Mouse (Mus musculus) liver, embryonic 14.5 days (tissue): ENCODE data around the gene Prickle1.

Experiments
- CTCF ChIP-seq: IDR thresholded peaks from 2 replicates; pipeline ENCODE4 v1.5.1; 2016; ENCODE audit warnings: antibody characterized with exemption, low read depth, control low read depth
- EP300 ChIP-seq: IDR thresholded peaks from 2 replicates; pipeline ENCODE4 v1.6.1; 2016; ENCODE audit warnings: antibody characterized with exemption, low read depth

DNA sequence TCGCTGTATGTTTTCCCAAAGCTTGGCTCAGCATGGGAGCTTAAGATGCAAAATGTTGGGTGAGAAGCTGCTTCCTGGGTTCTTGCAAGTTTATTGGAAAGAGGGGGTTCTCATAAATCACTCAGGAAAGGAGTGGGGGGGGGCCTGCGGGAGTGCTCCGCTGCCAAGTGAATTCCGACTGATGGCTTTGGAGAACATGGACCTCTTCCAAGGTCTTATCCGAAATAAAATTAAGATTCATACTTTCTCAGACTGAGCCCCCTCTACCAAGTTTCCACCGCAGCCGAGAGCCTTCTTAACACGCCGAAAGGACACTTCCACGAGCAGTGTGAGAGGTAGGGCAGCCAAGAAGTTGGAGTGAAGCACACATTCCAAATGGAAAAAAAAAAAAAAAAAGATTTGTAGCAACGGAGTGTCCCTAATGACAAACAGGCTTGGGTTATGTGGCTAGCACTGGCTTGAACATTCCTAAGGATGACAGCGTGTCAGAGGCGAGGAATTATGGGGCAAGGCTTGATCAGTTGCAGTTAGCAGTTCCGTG lies 34.4 kb upstream of the Prickle1 start:
- no peak for TF ChIP-seq EP300
- TF ChIP-seq CTCF: no peak
